Mouse (Mus musculus) testis, adult 2 months (tissue): ENCODE results near the gene Fosb. TPM values are rescaled to one million over a fixed set of nuclear protein-coding genes. Genes with fewer than 3 reads are reported as not detected.

Experiments used
- H3K27ac ChIP-seq: fragments of 200-500 bp; 2 replicates; pipeline ENCODE4 v1.5.1; 2012; ENCODE audit warnings: low read depth, low read length; ENCODE audit not compliant: control insufficient read depth, insufficient read depth
- H3K27me3 ChIP-seq: fragments of 200-500 bp; 2 replicates; pipeline ENCODE4 v1.6.1; 2012; ENCODE audit warnings: mild to moderate bottlenecking, low read length, moderate library complexity; ENCODE audit not compliant: control insufficient read depth, insufficient read depth
- H3K36me3 ChIP-seq: fragments of 200-500 bp; 2 replicates; pipeline ENCODE4 v1.6.1; 2012; ENCODE audit warnings: mild to moderate bottlenecking, low read length; ENCODE audit not compliant: control insufficient read depth, insufficient read depth
- H3K4me1 ChIP-seq: fragments of 200-500 bp; 2 replicates; pipeline ENCODE4 v1.6.1; 2012; ENCODE audit warnings: low read length; ENCODE audit not compliant: control insufficient read depth, insufficient read depth
- H3K4me3 ChIP-seq: fragments of 200-500 bp; 2 replicates; pipeline ENCODE4 v1.5.1; 2012; ENCODE audit warnings: low read depth, mild to moderate bottlenecking, low read length, moderate library complexity, mixed read lengths; ENCODE audit not compliant: control insufficient read depth
- CTCF ChIP-seq: fragments of 200-500 bp; IDR thresholded peaks from 2 replicates; pipeline ENCODE4 v1.5.1; 2012; ENCODE audit warnings: low read depth, mild to moderate bottlenecking, inconsistent platforms, low read length, moderate library complexity; ENCODE audit not compliant: control insufficient read depth, insufficient read depth, insufficient replicate concordance
- POLR2A ChIP-seq: fragments of 200-500 bp; IDR thresholded peaks from 2 replicates; pipeline ENCODE4 v1.6.1; 2012; ENCODE audit warnings: low read depth, mild to moderate bottlenecking, inconsistent platforms, low read length, moderate library complexity; ENCODE audit not compliant: control insufficient read depth
- polyA plus RNA-seq: library from polyadenylated mRNA; depleted of rRNA; stranded (reverse); fragments of >200 nt; gene quantifications from 2 replicates; pipeline ENCODE4 v1.2.3, GENCODE M21; 2012

Fosb gene
- polyA plus RNA-seq, 1 experiment, result 3.9 TPM

DNA sequence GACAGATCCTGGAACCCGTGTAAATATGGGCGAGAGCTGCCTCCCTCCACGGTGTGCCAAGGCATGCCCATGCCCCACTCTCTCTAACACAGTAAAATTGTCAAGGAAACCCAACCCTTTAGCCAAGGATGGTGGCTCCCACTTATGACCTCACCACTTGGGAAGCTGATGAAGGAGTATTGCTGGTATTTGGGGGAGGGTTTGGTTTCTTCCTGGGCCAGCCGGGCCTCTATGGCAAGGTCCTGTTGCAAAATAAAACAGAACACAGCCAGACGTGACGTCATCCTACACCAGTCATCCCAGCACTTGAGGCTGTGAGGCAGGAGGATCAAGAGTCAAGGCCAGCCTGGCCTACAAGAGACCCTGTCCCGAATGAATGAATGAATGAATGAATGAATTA is 28.7 kb upstream of the Fosb start:
- Histone ChIP-seq H3K4me1 (peaks cover 18% of the 10 kb centered on the region), H3K36me3 (no peaks in the 10 kb centered on the region), H3K4me3 (no peak overlapping the region), H3K27me3 (no peaks in the 10 kb centered on the region), H3K27ac (no peak overlapping the region)
- no peak for TF ChIP-seq POLR2A
- no peak for TF ChIP-seq CTCF

DNA sequence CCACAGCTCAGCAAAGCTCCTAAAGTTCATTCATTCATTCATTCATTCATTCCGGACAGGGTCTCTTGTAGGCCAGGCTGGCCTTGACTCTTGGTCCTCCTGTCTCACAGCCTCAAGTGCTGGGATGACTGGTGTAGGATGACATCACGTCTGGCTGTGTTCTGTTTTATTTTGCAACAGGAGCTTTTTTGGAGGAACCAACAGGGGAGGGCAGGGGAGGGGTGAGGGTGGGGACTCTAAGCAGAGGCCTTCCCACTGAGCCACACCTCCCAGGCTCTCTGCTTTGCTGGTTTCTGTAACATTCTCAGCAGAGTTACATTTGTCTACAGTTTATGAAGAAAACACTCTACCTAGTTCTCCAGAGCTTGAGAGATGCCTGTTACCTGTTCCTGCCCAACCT is 28.2 kb upstream of the Fosb start:
- H3K36me3 ChIP-seq, result no peaks in the 10 kb centered on the region
- TF ChIP-seq POLR2A (no peak), CTCF (no peak)
- no peak overlapping the region for H3K4me3 ChIP-seq
- H3K4me1 ChIP-seq, result peaks cover 21% of the 10 kb centered on the region
- no peak overlapping the region for H3K27ac ChIP-seq
- H3K27me3 ChIP-seq, result no peaks in the 10 kb centered on the region

GRCm38 (mm10) chr7:19337122-19337521 is 27.3 kb upstream of the Fosb start:
- Histone ChIP-seq H3K27ac (no peak overlapping the region), H3K36me3 (no peaks in the 10 kb centered on the region), H3K4me1 (peaks cover 22% of the 10 kb centered on the region), H3K27me3 (no peaks in the 10 kb centered on the region), H3K4me3 (no peak overlapping the region)
- TF ChIP-seq CTCF (no peak), POLR2A (no peak)

- H3K4me1 ChIP-seq, result peaks cover 10% of the 10 kb centered on the region
- no peaks in the 10 kb centered on the region for H3K27me3 ChIP-seq
- TF ChIP-seq POLR2A (no peak), CTCF (no peak)
- no peak overlapping the region for H3K27ac ChIP-seq
- H3K4me3 ChIP-seq, result no peak overlapping the region
- no peaks in the 10 kb centered on the region for H3K36me3 ChIP-seq
Observed at GRCm38 (mm10) chr7:19335583-19335982, 25.7 kb upstream of the Fosb start.

DNA sequence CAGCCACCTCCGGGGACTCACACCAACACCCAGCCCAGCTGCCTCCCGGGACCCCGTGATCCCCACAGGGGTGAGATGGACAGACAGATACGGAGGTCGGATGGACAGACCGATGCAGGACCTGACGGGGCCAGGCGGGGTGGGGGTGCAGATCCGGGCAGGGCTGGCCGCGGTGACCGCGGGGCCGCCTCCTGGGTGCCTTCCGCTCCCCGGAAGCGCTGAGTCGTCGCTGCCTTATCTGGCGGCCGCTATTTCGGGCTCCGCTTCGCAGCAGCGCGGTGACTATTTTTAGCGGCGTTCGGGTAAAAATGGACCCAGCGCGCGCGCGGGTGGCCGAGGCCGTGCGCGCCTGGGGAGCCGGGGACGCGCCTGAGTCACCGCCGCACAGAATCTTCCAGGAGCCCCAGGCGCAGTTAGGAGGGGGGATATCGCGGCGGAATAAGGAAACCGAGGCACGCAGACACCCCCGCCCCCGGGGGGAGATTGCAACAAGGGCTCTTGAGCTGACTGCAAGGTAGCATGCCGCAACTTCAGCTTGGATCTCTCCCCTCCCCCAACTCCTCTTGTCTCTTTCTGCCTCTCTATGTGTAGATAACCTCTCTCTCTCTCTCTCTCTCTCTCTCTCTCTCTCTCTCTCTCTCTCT is 23.0 kb upstream of the Fosb start:
- TF ChIP-seq CTCF, result no peak
- peak; percentile 35; the same call in 1 of the 2 replicates for TF ChIP-seq POLR2A
- H3K27ac ChIP-seq, result no peak overlapping the region
- no peaks in the 10 kb centered on the region for H3K36me3 ChIP-seq
- H3K4me3 ChIP-seq, result peak overlapping the region; percentile 67
- H3K27me3 ChIP-seq, result no peaks in the 10 kb centered on the region
- H3K4me1 ChIP-seq, result peaks cover 10% of the 10 kb centered on the region

DNA sequence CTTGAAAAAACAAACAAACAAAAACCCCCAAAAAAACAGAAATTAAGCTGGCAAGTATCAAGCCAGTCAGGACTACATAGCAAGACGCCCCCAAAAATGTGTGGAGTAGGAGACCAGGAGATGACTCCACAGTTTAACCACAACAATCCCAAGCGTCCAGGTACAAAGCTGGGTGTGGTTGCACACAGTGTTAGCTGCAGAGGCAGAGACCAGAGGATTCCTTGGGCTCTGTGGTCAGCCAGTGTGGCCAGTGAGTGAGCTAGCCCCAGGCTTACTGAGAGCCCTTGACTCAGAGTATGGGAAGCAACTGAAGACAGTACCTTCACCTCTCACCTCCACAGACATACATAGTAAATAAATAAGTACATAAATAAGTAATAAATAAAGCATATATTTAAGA is 22.1 kb upstream of the Fosb start:
- H3K27ac ChIP-seq, result no peak overlapping the region

DNA sequence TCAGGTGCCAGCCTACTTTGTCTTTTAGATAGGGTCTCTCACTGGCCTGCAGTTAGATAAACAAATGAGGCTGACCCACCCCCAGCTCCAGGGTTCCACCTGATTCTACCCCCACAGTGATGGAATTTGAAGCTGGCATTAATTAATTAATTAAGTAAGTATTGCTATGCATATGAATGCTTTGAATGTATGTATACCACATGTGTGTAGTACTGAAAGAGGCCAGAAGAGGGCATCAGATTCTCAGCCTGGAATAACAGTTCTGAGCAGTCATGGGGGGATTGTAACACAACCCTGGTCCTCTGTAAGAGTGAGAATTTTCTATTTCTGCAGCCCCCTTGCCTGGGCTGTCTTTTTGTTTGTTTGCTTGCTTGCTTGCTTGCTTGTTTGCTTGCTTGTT is 18.6 kb upstream of the Fosb start:
- peaks cover 23% of the 10 kb centered on the region for H3K4me1 ChIP-seq

More for the DNA sequence above, 22.1 kb upstream of the Fosb start:
- no peak overlapping the region for H3K4me3 ChIP-seq
- no peaks in the 10 kb centered on the region for H3K36me3 ChIP-seq
- no peaks in the 10 kb centered on the region; the same call in 1 of the 2 replicates for H3K27me3 ChIP-seq
- peaks cover 18% of the 10 kb centered on the region for H3K4me1 ChIP-seq
- TF ChIP-seq CTCF (no peak), POLR2A (no peak)

DNA sequence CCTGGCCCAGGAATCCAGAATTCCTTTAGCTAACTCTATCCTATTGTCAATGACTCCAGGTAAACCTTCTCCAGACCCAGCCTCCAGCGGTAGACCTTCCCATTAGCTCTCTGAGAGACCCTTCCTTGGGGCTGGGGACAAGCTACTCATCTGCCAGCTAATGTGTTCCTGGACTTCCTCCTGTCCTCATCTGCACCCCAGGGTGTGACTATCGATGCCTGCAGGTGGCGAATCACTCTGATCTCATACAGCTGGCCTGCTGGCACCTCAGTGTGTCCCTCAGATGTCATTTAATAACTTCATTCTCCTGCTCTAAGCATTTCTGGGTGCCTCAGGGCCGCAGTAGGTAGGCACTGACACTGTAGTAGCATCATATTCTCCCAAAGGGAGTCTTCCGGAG is 17.9 kb upstream of the Fosb start:
- H3K36me3 ChIP-seq, result no peaks in the 10 kb centered on the region
- no peak for TF ChIP-seq POLR2A
- H3K4me3 ChIP-seq, result no peak overlapping the region
- H3K27me3 ChIP-seq, result no peaks in the 10 kb centered on the region; the same call in 1 of the 2 replicates
- no peak overlapping the region for H3K27ac ChIP-seq
- H3K4me1 ChIP-seq, result peaks cover 18% of the 10 kb centered on the region

More for the DNA sequence above, 18.6 kb upstream of the Fosb start:
- Histone ChIP-seq H3K27ac (no peak overlapping the region), H3K36me3 (no peaks in the 10 kb centered on the region), H3K27me3 (no peaks in the 10 kb centered on the region; the same call in 1 of the 2 replicates), H3K4me3 (no peak overlapping the region)
- TF ChIP-seq CTCF (no peak), POLR2A (no peak)
